Mouse (Mus musculus): ENCODE data around the gene Tnfrsf23. TPM values are rescaled to one million over a fixed set of nuclear protein-coding genes. Genes with fewer than 3 reads are reported as not detected.
A peak's percentile ranks its signal among the peaks of the same experiment; 100 is the strongest.

The Tnfrsf23 gene
- total RNA-seq (2012; rRNA removed) (0.08 TPM in 1 of 2 replicates, not detected in the other), total RNA-seq (2014; rRNA removed) (not detected in 2 replicates), polyA plus RNA-seq (2012; ENCODE audit: insufficient read length, low read depth) (0.60 and 0.71 TPM in 2 replicates)

DNA sequence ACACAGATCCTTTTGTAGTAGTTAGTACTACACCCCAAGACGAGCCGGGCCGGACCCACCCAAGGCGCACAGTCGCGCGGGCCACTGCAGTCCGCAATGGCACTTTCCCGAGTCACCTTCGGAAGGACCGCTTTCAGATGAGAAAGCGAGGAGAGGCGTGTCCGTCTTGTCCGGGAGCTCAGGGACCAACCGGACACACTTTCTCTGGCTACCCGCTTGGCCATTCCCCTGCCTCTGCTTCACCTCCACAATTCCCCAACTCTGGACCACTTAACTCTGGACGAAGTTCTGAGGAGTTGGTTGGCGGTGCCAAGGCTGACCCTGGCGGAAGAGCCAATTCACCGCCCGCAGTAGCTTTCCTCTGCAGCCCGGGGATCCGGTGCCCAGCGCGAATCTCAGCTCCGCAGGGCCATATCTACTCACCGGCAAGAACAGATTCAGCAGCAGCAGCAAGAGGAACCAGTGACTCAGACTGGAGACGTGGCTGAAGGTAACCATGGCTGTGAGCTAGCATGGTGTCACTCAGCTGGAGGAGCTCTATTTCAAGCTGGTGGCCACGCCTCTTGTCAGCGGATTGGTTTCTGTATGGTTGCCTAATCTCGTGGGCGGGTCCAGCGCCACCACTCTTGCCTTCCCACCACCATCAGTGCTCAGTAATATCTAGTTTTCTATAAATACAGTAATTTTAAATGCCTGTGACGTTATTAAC, at the start of gene Tnfrsf23:
Tnfrsf23 (minus strand) TSS at position 514 of the 709 bp plus-strand sequence.
- peaks cover 3 to 13% of the 10 kb centered on the region in 2 experiments for H3K36me3 ChIP-seq (replicated peaks in 1 of 2; ENCODE audit: control insufficient read depth in 1 of 2, insufficient read depth in 1 of 2, low read length in 1 of 2)
- H3K27ac ChIP-seq (ENCODE audit: insufficient read depth, low read depth), result no peak within 1 kb of the TSS
- dilution Hi-C loops (cut with MboI; ENCODE audit: extremely low pct_ligation_motif_present, extremely low pct_unique_long_range_greater_than_20kb, low sequenced_read_pairs), result no loop called here
- H3K9ac ChIP-seq (ENCODE audit: insufficient read depth, low read depth), result no peak within 1 kb of the TSS
- no peaks in the 10 kb centered on the region for H3K27me3 ChIP-seq (replicated peaks)
- DNase-seq (ENCODE audit: extremely low read depth), result peak; percentile 74
- no peaks in the 10 kb centered on the region for H3K79me2 ChIP-seq (replicated peaks; ENCODE audit: control insufficient read depth, extremely low read depth, insufficient read depth, poor library complexity, severe bottlenecking)
- TF ChIP-seq TBP (conservative IDR thresholded peaks at IDR 0.05; ENCODE audit: low read depth, low read length), result peak; percentile 86
- TF ChIP-seq ZNF384 (IDR thresholded peaks at IDR 0.05; ENCODE audit: low read depth, low read length), result no peak
- peak; percentile 69 for TF ChIP-seq POLR2A (IDR thresholded peaks at IDR 0.05; ENCODE audit: low read depth, low read length)
- peak within 1 kb of the TSS in 2 of 3 experiments; percentile 10 to 54 for H3K4me3 ChIP-seq (replicated peaks in 1 of 3; ENCODE audit: low read depth in 2 of 3, low read length in 2 of 3, poor library complexity in 1 of 3)
- H3K4me2 ChIP-seq (ENCODE audit: insufficient read depth, low read depth, poor library complexity, severe bottlenecking), result peak within 1 kb of the TSS; percentile 74
- no peaks in the 10 kb centered on the region for H3K9me3 ChIP-seq (replicated peaks; ENCODE audit: low read length)
- in situ Hi-C loops (cut with MboI; ENCODE audit: low pct_ligation_motif_present, low pct_unique_long_range_greater_than_20kb, low sequenced_read_pairs), result no loop called here
- H3K4me1 ChIP-seq (ENCODE audit: control insufficient read depth in 1 of 2, insufficient read depth in 2 of 2), result peaks cover 0 to 5% of the 10 kb centered on the region in 2 experiments; a peak in 1 of 4 replicates

GRCm38 (mm10) chr7:143733746-143734145, 48.1 kb upstream of the Tnfrsf23 start:
- Histone ChIP-seq H3K27me3 (replicated peaks) (peaks cover 78% of the 10 kb centered on the region), H3K4me2 (ENCODE audit: insufficient read depth, low read depth, poor library complexity, severe bottlenecking) (no peak overlapping the region), H3K9ac (ENCODE audit: insufficient read depth, low read depth) (no peak overlapping the region), H3K4me3 (replicated peaks in 1 of 3; ENCODE audit: low read depth in 2 of 3, low read length in 2 of 3, poor library complexity in 1 of 3) (no peak overlapping the region), H3K9me3 (replicated peaks; ENCODE audit: low read length) (no peaks in the 10 kb centered on the region), H3K36me3 (replicated peaks in 1 of 2; ENCODE audit: control insufficient read depth in 1 of 2, insufficient read depth in 1 of 2, low read length in 1 of 2) (no peaks in the 10 kb centered on the region), H3K27ac (ENCODE audit: insufficient read depth, low read depth) (no peak overlapping the region), H3K79me2 (replicated peaks; ENCODE audit: control insufficient read depth, extremely low read depth, insufficient read depth, poor library complexity, severe bottlenecking) (no peaks in the 10 kb centered on the region), H3K4me1 (ENCODE audit: control insufficient read depth in 1 of 2, insufficient read depth in 2 of 2) (no peaks in the 10 kb centered on the region)
- TF ChIP-seq SIN3A (IDR thresholded peaks at IDR 0.05; ENCODE audit: low read length), result no peak
- DNase-seq (ENCODE audit: extremely low read depth), result no peak
- in situ Hi-C loops (cut with MboI; ENCODE audit: low pct_ligation_motif_present, low pct_unique_long_range_greater_than_20kb, low sequenced_read_pairs), result loop anchor here (25.0 kb wide), 1 partner anchor 596 kb away; no protein-coding TSS in a partner anchor
- dilution Hi-C loops (cut with MboI; ENCODE audit: extremely low pct_ligation_motif_present, extremely low pct_unique_long_range_greater_than_20kb, low sequenced_read_pairs), result no loop called here

- TF ChIP-seq MXI1 (IDR thresholded peaks at IDR 0.05; ENCODE audit: low read depth, low read length) (no peak), RAD21 (IDR thresholded peaks at IDR 0.05; ENCODE audit: low read depth, low read length) (no peak), E2F4 (IDR thresholded peaks at IDR 0.05; ENCODE audit: insufficient replicate concordance, low read depth, low read length) (no peak), SMC3 (IDR thresholded peaks at IDR 0.05; ENCODE audit: low read depth, low read length) (no peak), ELF1 (IDR thresholded peaks at IDR 0.05; ENCODE audit: low read depth, low read length) (no peak), MAZ (IDR thresholded peaks at IDR 0.05; ENCODE audit: low read depth, low read length) (no peak), IRF4 (IDR thresholded peaks at IDR 0.05; ENCODE audit: low read depth, low read length) (no peak), EP300 (IDR thresholded peaks at IDR 0.05; ENCODE audit: low read length) (no peak), SIN3A (IDR thresholded peaks at IDR 0.05; ENCODE audit: low read length) (no peak), RCOR1 (conservative IDR thresholded peaks at IDR 0.05; ENCODE audit: low read depth, low read length) (no peak), KAT2A (IDR thresholded peaks at IDR 0.05; ENCODE audit: insufficient replicate concordance, low read length) (no peak), CTCF (conservative IDR thresholded peaks at IDR 0.05 in 1 of 2, IDR thresholded peaks at IDR 0.05 in 1 of 2; ENCODE audit: low read depth in 2 of 2, low read length in 2 of 2) (no peak), JUND (conservative IDR thresholded peaks at IDR 0.05; ENCODE audit: low read depth, low read length) (no peak), JUN (IDR thresholded peaks at IDR 0.05; ENCODE audit: insufficient read depth, low read depth, low read length) (no peak), NRF1 (IDR thresholded peaks at IDR 0.05; ENCODE audit: low read depth, low read length) (no peak)
- dilution Hi-C loops (cut with MboI; ENCODE audit: extremely low pct_ligation_motif_present, extremely low pct_unique_long_range_greater_than_20kb, low sequenced_read_pairs), result no loop called here
- no peaks in the 10 kb centered on the region for H3K36me3 ChIP-seq (replicated peaks in 1 of 2; ENCODE audit: control insufficient read depth in 1 of 2, insufficient read depth in 1 of 2, low read length in 1 of 2)
- no peak overlapping the region for H3K27ac ChIP-seq (ENCODE audit: insufficient read depth, low read depth)
- in situ Hi-C loops (cut with MboI; ENCODE audit: low pct_ligation_motif_present, low pct_unique_long_range_greater_than_20kb, low sequenced_read_pairs), result loop anchor here (25.0 kb wide), 1 partner anchor 593 kb away; no protein-coding TSS in a partner anchor
- no peak overlapping the region for H3K9ac ChIP-seq (ENCODE audit: insufficient read depth, low read depth)
- no peak overlapping the region for H3K4me3 ChIP-seq (replicated peaks in 1 of 3; ENCODE audit: low read depth in 2 of 3, low read length in 2 of 3, poor library complexity in 1 of 3)
- no peak overlapping the region for H3K4me2 ChIP-seq (ENCODE audit: insufficient read depth, low read depth, poor library complexity, severe bottlenecking)
- no peak for DNase-seq (ENCODE audit: extremely low read depth)
- peaks cover 86% of the 10 kb centered on the region for H3K27me3 ChIP-seq (replicated peaks)
- H3K79me2 ChIP-seq (replicated peaks; ENCODE audit: control insufficient read depth, extremely low read depth, insufficient read depth, poor library complexity, severe bottlenecking), result no peaks in the 10 kb centered on the region
- H3K9me3 ChIP-seq (replicated peaks; ENCODE audit: low read length), result no peaks in the 10 kb centered on the region
- H3K4me1 ChIP-seq (ENCODE audit: control insufficient read depth in 1 of 2, insufficient read depth in 2 of 2), result no peaks in the 10 kb centered on the region; a peak in 1 of 4 replicates
These were observed 44.2 kb upstream of the Tnfrsf23 start for GRCm38 (mm10) chr7:143729886-143730285.

Measured in CH12.LX (cell line).